Mouse (Mus musculus): Measurements from ENCODE around the gene D030056L22Rik. TPM values are rescaled to one million over a fixed set of nuclear protein-coding genes. Genes with fewer than 3 reads are reported as not detected.

Gene D030056L22Rik
- total and polyA plus RNA-seq, 3 experiments = 20.6 to 76.0 (median 29.2) TPM

DNA sequence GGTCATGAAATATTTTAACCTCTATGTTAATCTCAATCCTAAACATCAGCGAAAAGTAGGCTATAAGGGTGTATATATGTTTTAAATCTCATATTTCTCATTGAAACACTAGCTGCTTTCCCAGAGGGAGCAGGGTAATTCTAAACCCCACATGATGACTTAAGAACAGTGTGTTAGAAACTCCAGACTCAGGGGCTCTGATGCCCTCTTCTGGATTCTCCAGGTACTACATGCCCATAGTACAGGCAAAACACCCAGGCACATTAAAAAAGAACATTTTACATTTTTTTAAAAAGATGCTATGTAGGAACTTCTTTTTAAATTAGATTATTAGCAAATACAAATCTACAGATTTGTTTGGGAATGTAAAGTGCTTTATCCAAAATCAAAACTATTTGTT lies 3.4 kb downstream of the D030056L22Rik start:
- H3K36me3 ChIP-seq (replicated peaks in 1 of 2; ENCODE audit: control insufficient read depth in 1 of 2, insufficient read depth in 1 of 2, low read length in 1 of 2) = peaks cover 10 to 30% of the 10 kb centered on the region in 2 experiments
- no peak overlapping the region for H3K27ac ChIP-seq (ENCODE audit: insufficient read depth, low read depth)
- no peaks in the 10 kb centered on the region for H3K9me3 ChIP-seq (replicated peaks; ENCODE audit: low read length)
- TF ChIP-seq USF1 (IDR thresholded peaks at IDR 0.05; ENCODE audit: low read depth, low read length) (no peak), IRF4 (IDR thresholded peaks at IDR 0.05; ENCODE audit: low read depth, low read length) (no peak), GABPA (IDR thresholded peaks at IDR 0.05; ENCODE audit: insufficient replicate concordance, low read depth, low read length) (no peak), CTCF (conservative IDR thresholded peaks at IDR 0.05 in 1 of 2, IDR thresholded peaks at IDR 0.05 in 1 of 2; ENCODE audit: low read depth in 2 of 2, low read length in 2 of 2) (peak; percentile 75 to 93), MYC (IDR thresholded peaks at IDR 0.05; ENCODE audit: low read depth, low read length) (peak; percentile 57), MAZ (IDR thresholded peaks at IDR 0.05; ENCODE audit: low read depth, low read length) (no peak), RAD21 (IDR thresholded peaks at IDR 0.05; ENCODE audit: low read depth, low read length) (peak; percentile 65), SMC3 (IDR thresholded peaks at IDR 0.05; ENCODE audit: low read depth, low read length) (peak; percentile 57), JUN (IDR thresholded peaks at IDR 0.05; ENCODE audit: insufficient read depth, low read depth, low read length) (no peak), ZNF384 (IDR thresholded peaks at IDR 0.05; ENCODE audit: low read depth, low read length) (no peak), POLR2AphosphoS2 (IDR thresholded peaks at IDR 0.05; ENCODE audit: low read depth, low read length) (no peak), TCF12 (IDR thresholded peaks at IDR 0.05; ENCODE audit: low read depth, low read length) (no peak), POLR2A (IDR thresholded peaks at IDR 0.05; ENCODE audit: low read depth, low read length) (no peak), CHD2 (IDR thresholded peaks at IDR 0.05; ENCODE audit: low read length) (no peak), ZKSCAN1 (IDR thresholded peaks at IDR 0.05; ENCODE audit: borderline replicate concordance, low read depth, low read length) (no peak), RCOR1 (conservative IDR thresholded peaks at IDR 0.05; ENCODE audit: low read depth, low read length) (no peak), CHD1 (IDR thresholded peaks at IDR 0.05; ENCODE audit: low read depth, low read length) (no peak), JUND (conservative IDR thresholded peaks at IDR 0.05; ENCODE audit: low read depth, low read length) (no peak), TBP (conservative IDR thresholded peaks at IDR 0.05; ENCODE audit: low read depth, low read length) (no peak)
- DNase-seq (ENCODE audit: extremely low read depth) = peak; percentile 84
- no peak overlapping the region for H3K4me2 ChIP-seq (ENCODE audit: insufficient read depth, low read depth, poor library complexity, severe bottlenecking)
- in situ Hi-C loops (cut with MboI; ENCODE audit: low pct_ligation_motif_present, low pct_unique_long_range_greater_than_20kb, low sequenced_read_pairs) (no loop called here), dilution Hi-C loops (cut with MboI; ENCODE audit: extremely low pct_ligation_motif_present, extremely low pct_unique_long_range_greater_than_20kb, low sequenced_read_pairs) (no loop called here)
- H3K9ac ChIP-seq (ENCODE audit: insufficient read depth, low read depth) = no peak overlapping the region
- peaks cover 37% of the 10 kb centered on the region for H3K79me2 ChIP-seq (replicated peaks; ENCODE audit: control insufficient read depth, extremely low read depth, insufficient read depth, poor library complexity, severe bottlenecking)
- peaks cover 11 to 28% of the 10 kb centered on the region in 2 experiments; a peak in 3 of 4 replicates for H3K4me1 ChIP-seq (ENCODE audit: control insufficient read depth in 1 of 2, insufficient read depth in 2 of 2)
- H3K4me3 ChIP-seq (replicated peaks in 1 of 3; ENCODE audit: low read depth in 2 of 3, low read length in 2 of 3, poor library complexity in 1 of 3) = no peak overlapping the region
- no peaks in the 10 kb centered on the region for H3K27me3 ChIP-seq (replicated peaks)

DNA sequence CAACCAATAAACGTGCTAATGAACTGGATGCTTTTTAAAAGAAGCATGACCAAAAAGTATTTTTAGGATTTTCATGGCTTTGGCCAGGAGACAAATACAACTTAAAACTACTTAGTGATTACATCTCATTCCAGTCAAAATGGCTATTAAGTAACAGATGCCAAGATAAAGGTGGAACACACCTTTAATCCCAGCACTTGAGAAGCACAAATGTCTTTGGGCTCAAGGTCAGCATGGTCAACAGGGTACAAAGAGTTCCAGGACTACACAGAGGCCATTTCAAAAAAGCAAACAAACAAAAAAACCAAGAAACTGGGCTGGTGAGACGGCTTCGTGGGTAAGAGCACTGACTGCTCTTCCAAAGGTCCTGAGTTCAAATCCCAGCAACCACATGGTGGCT lies 7.3 kb downstream of the D030056L22Rik start:
- Histone ChIP-seq H3K27me3 (replicated peaks) (no peaks in the 10 kb centered on the region), H3K9me3 (replicated peaks; ENCODE audit: low read length) (no peaks in the 10 kb centered on the region), H3K9ac (ENCODE audit: insufficient read depth, low read depth) (no peak overlapping the region), H3K4me2 (ENCODE audit: insufficient read depth, low read depth, poor library complexity, severe bottlenecking) (no peak overlapping the region), H3K4me1 (ENCODE audit: control insufficient read depth in 1 of 2, insufficient read depth in 2 of 2) (peaks cover 4 to 12% of the 10 kb centered on the region in 2 experiments; a peak in 3 of 4 replicates), H3K36me3 (replicated peaks in 1 of 2; ENCODE audit: control insufficient read depth in 1 of 2, insufficient read depth in 1 of 2, low read length in 1 of 2) (peaks cover 10 to 26% of the 10 kb centered on the region in 2 experiments), H3K4me3 (replicated peaks in 1 of 3; ENCODE audit: low read depth in 2 of 3, low read length in 2 of 3, poor library complexity in 1 of 3) (no peak overlapping the region), H3K79me2 (replicated peaks; ENCODE audit: control insufficient read depth, extremely low read depth, insufficient read depth, poor library complexity, severe bottlenecking) (peaks cover 16% of the 10 kb centered on the region), H3K27ac (ENCODE audit: insufficient read depth, low read depth) (no peak overlapping the region)
- in situ Hi-C loops (cut with MboI; ENCODE audit: low pct_ligation_motif_present, low pct_unique_long_range_greater_than_20kb, low sequenced_read_pairs) = no loop called here
- TF ChIP-seq MXI1 (IDR thresholded peaks at IDR 0.05; ENCODE audit: low read depth, low read length) = no peak
- TF ChIP-seq EP300 (IDR thresholded peaks at IDR 0.05; ENCODE audit: low read length) = no peak
- no peak for TF ChIP-seq POLR2A (IDR thresholded peaks at IDR 0.05; ENCODE audit: low read depth, low read length)
- no peak for TF ChIP-seq RCOR1 (conservative IDR thresholded peaks at IDR 0.05; ENCODE audit: low read depth, low read length)
- no peak for TF ChIP-seq KAT2A (IDR thresholded peaks at IDR 0.05; ENCODE audit: insufficient replicate concordance, low read length)
- TF ChIP-seq ZKSCAN1 (IDR thresholded peaks at IDR 0.05; ENCODE audit: borderline replicate concordance, low read depth, low read length) = no peak
- dilution Hi-C loops (cut with MboI; ENCODE audit: extremely low pct_ligation_motif_present, extremely low pct_unique_long_range_greater_than_20kb, low sequenced_read_pairs) = no loop called here
- DNase-seq (ENCODE audit: extremely low read depth) = no peak

Data from CH12.LX (cell line).